Mouse (Mus musculus) spleen, postnatal 0 days (tissue): ENCODE data around the gene Olfr194. TPM values are rescaled to one million over a fixed set of nuclear protein-coding genes. Genes with fewer than 3 reads are reported as not detected.

Source experiments
- polyA plus RNA-seq: library from polyadenylated mRNA; unstranded; fragments of >200 nt; fragmentation: Nextera tagmentation; extraction: Ambion mirVana; gene quantifications from 2 replicates; pipeline ENCODE4 v1.2.1, GENCODE M21; 2015

Olfr194 gene
- not detected in 2 replicates for polyA plus RNA-seq

DNA sequence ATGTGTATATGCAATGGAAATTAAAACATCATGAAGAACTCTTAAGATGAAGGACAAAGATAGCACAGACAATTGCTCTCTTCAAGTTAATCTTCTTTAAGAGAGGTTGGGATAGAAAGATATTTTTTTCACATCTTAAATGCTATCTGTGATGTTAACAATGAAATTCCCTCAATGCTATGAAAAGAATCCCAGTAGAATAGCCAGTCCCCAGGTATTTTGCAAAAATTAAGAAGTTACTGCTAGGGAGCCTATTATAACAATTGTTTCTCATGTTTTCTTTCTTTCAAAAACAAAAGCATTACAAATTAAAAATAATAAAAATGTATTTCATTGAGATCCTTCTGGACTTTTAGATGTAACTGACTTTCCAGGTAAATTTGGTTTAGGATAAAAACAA is at the start of gene Olfr194:
Gene Olfr194 (minus strand): TSS at position 101 of the 400 bp plus-strand sequence.

DNA sequence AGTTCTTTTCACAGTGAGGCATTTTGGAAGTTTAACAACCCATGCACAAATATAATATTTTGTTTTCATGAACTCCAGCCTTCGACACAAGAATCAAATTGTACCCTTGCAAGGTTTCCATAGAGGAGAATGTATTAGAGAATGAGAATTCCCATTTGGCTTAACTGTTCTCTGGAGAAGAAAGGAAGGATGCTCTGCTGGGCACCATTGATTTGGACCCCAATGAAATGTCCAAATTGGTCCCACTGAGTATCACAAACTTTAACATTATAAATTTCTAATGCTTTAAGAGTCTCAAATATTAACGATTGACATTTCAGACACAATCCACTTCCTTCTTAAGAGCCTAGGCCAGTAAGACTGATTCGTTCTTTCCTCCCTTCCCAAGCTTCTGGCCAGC is 49.5 kb upstream of the Olfr194 start, which contains the start of gene Olfr196:
Gene Olfr196 (minus strand): TSS at position 101 of the 400 bp plus-strand sequence.

DNA sequence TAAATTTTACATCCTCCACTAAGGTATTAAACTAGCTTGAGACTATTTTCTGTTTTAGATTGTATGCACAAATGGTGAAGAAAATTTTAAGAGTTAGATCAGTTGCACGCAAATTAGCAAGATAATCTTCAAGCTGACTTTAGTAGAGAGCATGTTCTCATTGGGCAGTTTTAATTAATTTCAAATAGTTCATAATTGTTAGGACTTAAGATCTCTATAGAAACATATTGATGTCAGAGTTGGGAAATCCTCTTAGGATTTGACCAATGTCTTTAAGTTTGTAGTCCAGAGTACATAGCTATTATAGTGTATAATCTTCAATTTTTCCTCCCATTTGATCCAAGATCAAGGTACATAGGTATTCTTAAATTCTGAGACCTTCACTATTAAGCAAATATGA is 25.9 kb upstream of the Olfr194 start, which contains the start of gene Olfr195:
Gene Olfr195 (plus strand): TSS at position 301 of the 400 bp plus-strand sequence.

DNA sequence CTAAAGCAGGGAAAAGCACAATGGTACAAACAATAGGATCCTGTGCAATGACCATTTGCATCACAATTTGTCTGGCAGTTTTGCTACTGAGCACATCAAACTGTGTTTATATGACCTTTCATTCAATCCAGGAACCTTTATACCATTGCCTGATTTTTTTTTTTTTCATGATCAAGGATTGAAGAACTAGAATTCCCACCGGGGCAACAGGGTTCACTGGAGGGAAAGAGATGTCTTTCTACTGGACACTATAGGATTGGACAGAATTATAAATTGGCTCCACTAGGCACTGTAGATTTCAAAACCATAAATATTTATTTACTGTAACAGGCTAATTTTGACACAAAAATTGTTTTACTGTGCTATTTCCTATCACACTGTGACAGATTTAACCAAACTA is 9.1 kb downstream of the Olfr194 start, which contains the start of gene Olfr193:
Gene Olfr193 (minus strand): TSS at position 101 of the 400 bp plus-strand sequence.

DNA sequence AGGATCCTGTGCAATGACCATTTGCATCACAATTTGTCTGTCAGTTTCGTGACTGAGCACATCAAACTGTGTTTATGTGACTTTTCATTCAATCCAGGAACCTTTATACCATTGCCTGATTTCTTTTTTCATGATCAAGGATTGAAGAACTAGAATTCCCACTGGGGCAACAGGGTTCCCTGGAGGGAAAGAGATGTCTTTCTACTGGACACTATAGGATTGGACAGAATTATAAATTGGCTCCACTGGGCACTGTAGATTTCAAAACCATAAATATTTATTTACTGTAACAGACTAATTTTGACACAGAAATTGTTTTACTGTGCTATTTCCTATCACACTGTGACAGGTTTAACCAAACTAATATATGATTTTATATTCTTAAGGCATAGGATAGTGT is 31.1 kb downstream of the Olfr194 start, which contains the start of gene Olfr191:
Gene Olfr191 (minus strand): TSS at position 101 of the 400 bp plus-strand sequence.

DNA sequence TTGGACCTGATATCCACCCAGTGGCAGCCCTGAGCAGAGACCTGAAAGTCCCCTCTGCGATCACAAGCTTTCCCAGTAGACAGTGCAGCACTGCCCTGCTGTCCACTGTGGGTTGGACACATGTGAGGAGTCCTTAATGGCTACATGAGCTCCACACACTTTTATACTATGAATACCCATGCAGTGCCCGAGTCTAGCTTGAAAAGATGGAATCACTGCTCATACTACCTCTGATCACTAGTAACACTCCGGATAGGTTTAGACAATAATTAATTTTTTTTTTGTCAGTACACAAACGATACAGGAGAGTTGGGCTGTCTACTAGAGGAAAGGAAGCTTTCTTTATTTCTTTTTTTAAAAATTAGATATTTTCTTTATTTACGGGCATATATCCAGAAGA is 43.0 kb downstream of the Olfr194 start, which contains the start of gene Olfr190:
Gene Olfr190 (minus strand): TSS at position 101 of the 400 bp plus-strand sequence.

Other genes starting within 250 kb of the Olfr194 start
- gene Olfr177, start 246.3 kb downstream of the Olfr194 start, polyA plus RNA-seq: not detected in 2 replicates
- not detected in 2 replicates for gene Olfr178, start 229.0 kb downstream of the Olfr194 start, polyA plus RNA-seq
- not detected in 2 replicates for gene Olfr181, start 192.3 kb downstream of the Olfr194 start, polyA plus RNA-seq
- not detected in 2 replicates for gene Olfr180, start 191.7 kb downstream of the Olfr194 start, polyA plus RNA-seq
- gene Olfr183, start 125.7 kb downstream of the Olfr194 start, polyA plus RNA-seq: not detected in 2 replicates
- not detected in 2 replicates for gene Olfr186, start 90.8 kb downstream of the Olfr194 start, polyA plus RNA-seq
- gene Olfr187, start 81.3 kb downstream of the Olfr194 start, polyA plus RNA-seq: not detected in 2 replicates
- gene Olfr190, start 43.1 kb downstream of the Olfr194 start, polyA plus RNA-seq: not detected in 2 replicates
- not detected in 2 replicates for gene Olfr191, start 31.2 kb downstream of the Olfr194 start, polyA plus RNA-seq
- not detected in 2 replicates for gene Olfr193, start 9.2 kb downstream of the Olfr194 start, polyA plus RNA-seq
- not detected in 2 replicates for gene Olfr195, start 26.0 kb upstream of the Olfr194 start, polyA plus RNA-seq
- gene Olfr196, start 49.4 kb upstream of the Olfr194 start, polyA plus RNA-seq: not detected in 2 replicates
- gene Olfr198, start 82.5 kb upstream of the Olfr194 start, polyA plus RNA-seq: not detected in 2 replicates
- gene Olfr199, start 98.7 kb upstream of the Olfr194 start, polyA plus RNA-seq: not detected in 2 replicates
- not detected in 2 replicates for gene Olfr201, start 151.6 kb upstream of the Olfr194 start, polyA plus RNA-seq
- gene Olfr202, start 165.7 kb upstream of the Olfr194 start, polyA plus RNA-seq: not detected in 2 replicates
- gene Olfr203, start 177.8 kb upstream of the Olfr194 start, polyA plus RNA-seq: not detected in 2 replicates
- not detected in 2 replicates for gene Olfr204, start 197.2 kb upstream of the Olfr194 start, polyA plus RNA-seq
- gene Olfr205, start 210.1 kb upstream of the Olfr194 start, polyA plus RNA-seq: not detected in 2 replicates
- gene Olfr206, start 228.2 kb upstream of the Olfr194 start, polyA plus RNA-seq: not detected in 2 replicates
- gene Olfr209, start 242.9 kb upstream of the Olfr194 start, polyA plus RNA-seq: not detected in 2 replicates